Mouse (Mus musculus): Measurements from ENCODE around the gene Lmtk2. TPM values are rescaled to one million over a fixed set of nuclear protein-coding genes. Genes with fewer than 3 reads are reported as not detected.
A peak's percentile ranks its signal among the peaks of the same experiment; 100 is the strongest.

Gene Lmtk2
- total and polyA plus RNA-seq, 2 experiments from 2014 or later, result 2.5 to 19.5 TPM

- 61% methylated on average over 2 of the region's 2 CpGs for WGBS
- Histone ChIP-seq H3K4me1 (ENCODE audit: control insufficient read depth, insufficient read depth) (peaks cover 12% of the 10 kb centered on the region), H3K36me3 (replicated peaks; ENCODE audit: control insufficient read depth, insufficient read depth, low read length) (no peaks in the 10 kb centered on the region), H3K4me3 (ENCODE audit: low read depth, low read length) (no peak overlapping the region), H3K9me3 (replicated peaks; ENCODE audit: control insufficient read depth, low read length) (no peaks in the 10 kb centered on the region), H3K9ac (replicated peaks; ENCODE audit: low read depth, low read length) (no peak overlapping the region), H3K27me3 (ENCODE audit: control insufficient read depth, insufficient read depth, low read length) (no peaks in the 10 kb centered on the region), H3K4me2 (ENCODE audit: low read depth, low read length) (no peak overlapping the region), H3K27ac (ENCODE audit: low read depth) (peak overlapping the region; percentile 32)
- no peak for ATAC-seq (ENCODE audit: insufficient read depth, low read depth)
- no peak for DNase-seq (ENCODE audit: low spot score)
- TF ChIP-seq CTCF (IDR thresholded peaks at IDR 0.05; ENCODE audit: low read depth) (no peak), EP300 (IDR thresholded peaks at IDR 0.05; ENCODE audit: low read depth) (no peak)
These were observed 15.4 kb downstream of the Lmtk2 start for GRCm38 (mm10) chr5:144115628-144115977.

DNA sequence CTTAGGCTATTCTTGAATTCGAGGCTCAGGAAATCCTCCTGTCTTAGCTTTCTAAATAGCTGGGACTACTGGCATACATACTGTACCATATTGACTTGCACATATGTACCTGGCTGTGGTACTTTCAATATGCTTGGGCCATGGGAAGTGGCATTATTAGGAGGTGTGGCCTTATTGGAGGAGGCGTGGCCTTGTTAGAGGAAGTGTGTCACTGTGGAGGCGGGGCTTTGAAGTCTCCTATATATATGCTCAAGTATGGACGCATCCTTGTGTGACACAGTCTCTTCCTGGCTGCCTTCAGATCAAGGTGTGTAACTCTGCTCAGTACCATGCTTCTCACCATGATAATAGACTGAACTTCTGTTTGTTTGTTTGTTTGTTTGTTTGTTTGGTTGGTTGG lies 18.0 kb downstream of the Lmtk2 start:
- Histone ChIP-seq H3K27me3 (ENCODE audit: control insufficient read depth, insufficient read depth, low read length) (no peaks in the 10 kb centered on the region), H3K9ac (replicated peaks; ENCODE audit: low read depth, low read length) (no peak overlapping the region), H3K4me2 (ENCODE audit: low read depth, low read length) (no peak overlapping the region), H3K27ac (ENCODE audit: low read depth) (no peak overlapping the region), H3K4me1 (ENCODE audit: control insufficient read depth, insufficient read depth) (peaks cover 17% of the 10 kb centered on the region), H3K9me3 (replicated peaks; ENCODE audit: control insufficient read depth, low read length) (no peaks in the 10 kb centered on the region), H3K4me3 (ENCODE audit: low read depth, low read length) (no peak overlapping the region), H3K36me3 (replicated peaks; ENCODE audit: control insufficient read depth, insufficient read depth, low read length) (no peaks in the 10 kb centered on the region)
- DNase-seq (ENCODE audit: low spot score) (no peak), ATAC-seq (ENCODE audit: insufficient read depth, low read depth) (no peak)
- WGBS, result 92% methylated on average over 4 of the region's 4 CpGs
- TF ChIP-seq EP300 (IDR thresholded peaks at IDR 0.05; ENCODE audit: low read depth) (no peak), CTCF (IDR thresholded peaks at IDR 0.05; ENCODE audit: low read depth) (no peak)

- no peak overlapping the region for H3K4me2 ChIP-seq (ENCODE audit: low read depth, low read length)
- peaks cover 17% of the 10 kb centered on the region for H3K4me1 ChIP-seq (ENCODE audit: control insufficient read depth, insufficient read depth)
- H3K9me3 ChIP-seq (replicated peaks; ENCODE audit: control insufficient read depth, low read length), result no peaks in the 10 kb centered on the region
- no peaks in the 10 kb centered on the region for H3K36me3 ChIP-seq (replicated peaks; ENCODE audit: control insufficient read depth, insufficient read depth, low read length)
- no peak for TF ChIP-seq CTCF (IDR thresholded peaks at IDR 0.05; ENCODE audit: low read depth)
- no peak for TF ChIP-seq EP300 (IDR thresholded peaks at IDR 0.05; ENCODE audit: low read depth)
- no peak overlapping the region for H3K27ac ChIP-seq (ENCODE audit: low read depth)
- no peak overlapping the region for H3K4me3 ChIP-seq (ENCODE audit: low read depth, low read length)
- H3K27me3 ChIP-seq (ENCODE audit: control insufficient read depth, insufficient read depth, low read length), result no peaks in the 10 kb centered on the region
- H3K9ac ChIP-seq (replicated peaks; ENCODE audit: low read depth, low read length), result no peak overlapping the region
- DNase-seq (ENCODE audit: low spot score) (no peak), ATAC-seq (ENCODE audit: insufficient read depth, low read depth) (no peak)
- WGBS, result 70% methylated on average over 2 of the region's 2 CpGs
These were observed 19.1 kb downstream of the Lmtk2 start for GRCm38 (mm10) chr5:144119286-144119685.

DNA sequence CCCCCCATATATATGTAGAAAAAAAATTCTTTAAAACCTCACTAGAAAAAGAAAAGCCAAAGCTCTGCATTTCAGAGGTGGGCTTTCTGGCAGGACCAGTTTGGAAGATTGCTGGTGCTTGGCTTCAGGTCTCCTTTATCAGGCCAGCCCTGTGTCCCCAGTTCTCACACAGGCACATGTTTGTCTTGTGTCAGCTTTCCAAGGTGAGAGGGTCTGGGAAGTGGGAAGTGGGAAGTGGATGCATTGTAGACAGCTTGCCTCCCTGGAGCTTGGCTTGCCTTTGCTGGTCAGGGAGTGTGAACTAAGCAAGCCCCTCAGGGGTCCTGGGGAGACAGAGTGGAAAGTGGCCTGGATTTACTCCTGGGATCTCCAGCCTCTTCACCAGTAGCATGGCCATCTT lies 21.3 kb downstream of the Lmtk2 start:
- no peaks in the 10 kb centered on the region for H3K9me3 ChIP-seq (replicated peaks; ENCODE audit: control insufficient read depth, low read length)
- peaks cover 4% of the 10 kb centered on the region; the same call in 1 of the 2 replicates for H3K4me1 ChIP-seq (ENCODE audit: control insufficient read depth, insufficient read depth)
- no peak for TF ChIP-seq EP300 (IDR thresholded peaks at IDR 0.05; ENCODE audit: low read depth)
- TF ChIP-seq CTCF (IDR thresholded peaks at IDR 0.05; ENCODE audit: low read depth), result no peak
- H3K4me2 ChIP-seq (ENCODE audit: low read depth, low read length), result no peak overlapping the region
- no peak overlapping the region for H3K4me3 ChIP-seq (ENCODE audit: low read depth, low read length)
- no peaks in the 10 kb centered on the region for H3K27me3 ChIP-seq (ENCODE audit: control insufficient read depth, insufficient read depth, low read length)
- no peaks in the 10 kb centered on the region for H3K36me3 ChIP-seq (replicated peaks; ENCODE audit: control insufficient read depth, insufficient read depth, low read length)
- no peak overlapping the region for H3K27ac ChIP-seq (ENCODE audit: low read depth)
- DNase-seq (ENCODE audit: low spot score) (no peak), ATAC-seq (ENCODE audit: insufficient read depth, low read depth) (no peak)
- H3K9ac ChIP-seq (replicated peaks; ENCODE audit: low read depth, low read length), result no peak overlapping the region

DNA sequence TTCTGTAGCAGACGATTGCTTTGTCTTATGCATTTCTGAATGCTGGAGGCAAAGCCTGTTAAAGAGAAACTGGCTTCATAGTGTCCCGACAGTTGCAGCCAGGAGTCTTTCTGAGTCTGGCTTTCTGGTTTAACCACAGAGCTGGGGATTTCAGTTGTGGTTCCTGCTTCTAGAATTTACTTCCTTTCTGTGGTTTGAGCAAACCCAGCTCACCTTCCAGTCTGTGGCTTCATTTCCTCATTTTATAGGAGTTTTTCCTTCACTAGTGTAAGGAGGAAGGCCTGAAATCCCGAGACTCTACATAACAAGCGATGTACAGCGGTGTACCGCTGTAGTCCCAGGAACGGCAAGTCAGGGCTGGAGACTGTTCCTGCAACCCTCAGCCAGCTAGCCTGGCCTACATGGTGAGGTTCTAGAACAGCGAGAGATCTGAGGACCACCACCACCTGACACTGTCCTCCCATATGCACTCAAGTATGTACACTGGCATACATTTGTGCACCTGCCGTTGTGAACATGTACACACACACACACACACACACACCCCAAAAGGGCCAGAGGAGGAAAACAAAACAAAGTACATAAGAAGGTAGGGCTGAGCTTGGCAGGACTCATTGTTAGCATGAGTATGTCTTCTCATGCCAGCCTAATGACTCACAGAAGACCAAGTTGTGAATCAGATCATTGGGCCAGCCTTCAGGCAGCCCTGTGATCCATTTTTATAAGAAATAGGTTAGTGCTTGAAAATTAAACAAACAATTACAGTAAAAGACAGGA lies 25.9 kb downstream of the Lmtk2 start:
- H3K36me3 ChIP-seq (replicated peaks; ENCODE audit: control insufficient read depth, insufficient read depth, low read length), result 0 out of 2 replicates have a peak, but pooled peaks cover 10% of the 10 kb centered on the region
- no peaks in the 10 kb centered on the region; the same call in 1 of the 2 replicates for H3K4me1 ChIP-seq (ENCODE audit: control insufficient read depth, insufficient read depth)
- H3K4me2 ChIP-seq (ENCODE audit: low read depth, low read length), result no peak overlapping the region
- no peaks in the 10 kb centered on the region for H3K27me3 ChIP-seq (ENCODE audit: control insufficient read depth, insufficient read depth, low read length)
- H3K27ac ChIP-seq (ENCODE audit: low read depth), result no peak overlapping the region
- H3K9me3 ChIP-seq (replicated peaks; ENCODE audit: control insufficient read depth, low read length), result no peaks in the 10 kb centered on the region
- no peak for ATAC-seq (ENCODE audit: insufficient read depth, low read depth)
- no peak overlapping the region for H3K4me3 ChIP-seq (ENCODE audit: low read depth, low read length)
- DNase-seq (ENCODE audit: low spot score), result no peak
- no peak for TF ChIP-seq CTCF (IDR thresholded peaks at IDR 0.05; ENCODE audit: low read depth)
- WGBS, result 75% methylated on average over 9 of the region's 9 CpGs
- H3K9ac ChIP-seq (replicated peaks; ENCODE audit: low read depth, low read length), result no peak overlapping the region

- Histone ChIP-seq H3K9me3 (replicated peaks; ENCODE audit: control insufficient read depth, low read length) (no peaks in the 10 kb centered on the region), H3K4me1 (ENCODE audit: control insufficient read depth, insufficient read depth) (no peaks in the 10 kb centered on the region), H3K36me3 (replicated peaks; ENCODE audit: control insufficient read depth, insufficient read depth, low read length) (peaks cover 23% of the 10 kb centered on the region), H3K4me2 (ENCODE audit: low read depth, low read length) (no peak overlapping the region), H3K9ac (replicated peaks; ENCODE audit: low read depth, low read length) (no peak overlapping the region), H3K4me3 (ENCODE audit: low read depth, low read length) (no peak overlapping the region), H3K27ac (ENCODE audit: low read depth) (no peak overlapping the region), H3K27me3 (ENCODE audit: control insufficient read depth, insufficient read depth, low read length) (no peaks in the 10 kb centered on the region)
- 86% methylated on average over 5 of the region's 5 CpGs for WGBS
- TF ChIP-seq CTCF (IDR thresholded peaks at IDR 0.05; ENCODE audit: low read depth), result peak; percentile 34
- no peak for TF ChIP-seq EP300 (IDR thresholded peaks at IDR 0.05; ENCODE audit: low read depth)
- DNase-seq (ENCODE audit: low spot score) (no peak), ATAC-seq (ENCODE audit: insufficient read depth, low read depth) (no peak)
These were observed 43.3 kb downstream of the Lmtk2 start for GRCm38 (mm10) chr5:144143531-144143930.
